ENCODE assay signal across 14 mouse cellular contexts in genomic region chr15:81221446-81221845, GRCm38 (mm10). TPM values are rescaled to one million over a fixed set of nuclear protein-coding genes. Genes with fewer than 3 reads are reported as not detected.
"Had no signal": no experiment of that assay in that cellular context is flagged by ENCODE, and none has a peak within 500 bp of the region (broad histone marks: within the 10 kb centered on the region; RNA-seq: fewer than 3 reads in every experiment).

No protein-coding gene starts in this region.

- DNase-seq: kidney, postnatal 14 days; kidney, postnatal 4 days; liver, embryonic 13.5 days; lung, adult 2 months; lung, postnatal 14 days; lung, postnatal 4 days; right cerebral cortex, adult 18-20 months; right cerebral cortex, postnatal 14 days; right cerebral cortex, postnatal 4 days; spleen, adult 18-20 months; thymus, postnatal 25 days had no signal

RNA-seq across cellular contexts. Expression of gene Mchr1, which starts 13.9 kb away (rescaled TPM):
- total RNA-seq: liver, adult 2 months; megakaryocyte progenitor cell, adult 5-6 weeks; megakaryocyte-erythroid progenitor cell, adult 5-6 weeks had no signal
- polyA plus RNA-seq: liver, adult 2 months had no signal
